Mouse (Mus musculus) liver, embryonic 14.5 days (tissue): ENCODE measurements around the gene Acot11.
"Not testable (repeated sequence)": the region's sequence is repeated elsewhere in the genome, so short reads cannot be mapped to it uniquely, and the experiment has no call there.

Experiments used
- CTCF ChIP-seq: IDR thresholded peaks from 2 replicates; pipeline ENCODE4 v1.5.1; 2016; ENCODE audit warnings: antibody characterized with exemption, low read depth, control low read depth
- EP300 ChIP-seq: IDR thresholded peaks from 2 replicates; pipeline ENCODE4 v1.6.1; 2016; ENCODE audit warnings: antibody characterized with exemption, low read depth

DNA sequence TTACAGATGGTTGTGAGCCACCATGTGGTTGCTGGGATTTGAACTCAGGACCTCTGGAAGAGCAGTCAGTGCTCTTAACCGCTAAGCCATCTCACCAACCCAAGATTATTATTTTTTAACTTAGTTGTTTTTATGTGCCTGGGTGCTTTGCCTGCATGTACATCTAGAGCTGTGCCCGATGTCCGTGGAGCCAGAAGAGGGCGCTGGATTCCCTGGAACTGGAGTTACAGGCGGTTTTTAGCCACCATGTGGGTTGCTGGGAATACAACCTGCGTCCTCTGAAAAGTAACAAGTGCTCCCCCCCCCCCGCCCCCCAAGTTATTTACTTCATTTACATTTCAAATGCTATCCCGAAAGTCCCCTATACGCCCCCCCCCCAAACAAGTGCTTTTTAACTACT lies 11.0 kb downstream of the Acot11 start:
- peak; percentile 32 for TF ChIP-seq CTCF
- not testable (repeated sequence) for TF ChIP-seq EP300
